Mouse (Mus musculus) spleen, adult 2 months (tissue): ENCODE data around the gene Sfmbt2. TPM values are rescaled to one million over a fixed set of nuclear protein-coding genes. Genes with fewer than 3 reads are reported as not detected.

Experiments used
- DNase-seq, 2 experiments: peaks; one replicate each; pipeline versions ENCODE4 v3.0.0 to v3.0.0-alpha.2; 2012 to 2021; ENCODE audit warnings: low spot score in 2 of 2, low read depth in 1 of 2
- H3K27ac ChIP-seq: fragments of 200-500 bp; 2 replicates; pipeline ENCODE4 v1.5.1; 2012; ENCODE audit warnings: low read length, inconsistent platforms; ENCODE audit not compliant: insufficient read depth
- H3K27me3 ChIP-seq: fragments of 200-500 bp; 2 replicates; pipeline ENCODE4 v1.6.1; 2012; ENCODE audit warnings: mild to moderate bottlenecking, moderate library complexity, low read length, inconsistent platforms; ENCODE audit not compliant: control insufficient read depth, insufficient read depth
- H3K36me3 ChIP-seq: fragments of 200-500 bp; 2 replicates; pipeline ENCODE4 v1.6.1; 2012; ENCODE audit warnings: mild to moderate bottlenecking, low read length, inconsistent platforms; ENCODE audit not compliant: control insufficient read depth, insufficient read depth
- H3K4me1 ChIP-seq: fragments of 200-500 bp; 2 replicates; pipeline ENCODE4 v1.6.1; 2011; ENCODE audit warnings: inconsistent platforms; ENCODE audit not compliant: control insufficient read depth, insufficient read depth, insufficient read length
- H3K4me3 ChIP-seq: fragments of 200-500 bp; 2 replicates; pipeline ENCODE4 v1.5.1; 2011; ENCODE audit warnings: mild to moderate bottlenecking, inconsistent platforms; ENCODE audit not compliant: insufficient read depth, insufficient read length; ENCODE audit errors: extremely low read depth
- CTCF ChIP-seq: fragments of 200-500 bp; IDR thresholded peaks from 2 replicates; pipeline ENCODE4 v1.5.1; 2011; ENCODE audit warnings: mild to moderate bottlenecking, inconsistent platforms; ENCODE audit not compliant: insufficient read depth, insufficient read length, insufficient replicate concordance; ENCODE audit errors: extremely low read depth
- POLR2A ChIP-seq: fragments of 200-500 bp; IDR thresholded peaks from 2 replicates; pipeline ENCODE4 v1.6.1; 2011; ENCODE audit warnings: low read depth, low read length, inconsistent platforms
- WGBS: fragments of 180-500 bp; shearing (Covaris S2); methylation state at CpG from one replicate; pipeline ENCODE4 v1.1.7; 2018; 5-methylcytosine and 5-hydroxymethylcytosine counted together
- polyA plus RNA-seq: library from polyadenylated mRNA; depleted of rRNA; stranded (reverse); fragments of >200 nt; gene quantifications from 2 replicates; pipeline ENCODE4 v1.2.3, GENCODE M21; 2012

Gene Sfmbt2
- polyA plus RNA-seq, 1 experiment: 0.34 TPM

- TF ChIP-seq POLR2A: no peak
- TF ChIP-seq CTCF: no peak
- Histone ChIP-seq H3K36me3 (no peaks in the 10 kb centered on the region), H3K27ac (no peak overlapping the region), H3K4me1 (no peaks in the 10 kb centered on the region), H3K4me3 (no peak overlapping the region), H3K27me3 (no peaks in the 10 kb centered on the region)
- WGBS: 11% methylated on average over 4 of the region's 4 CpGs
- no peak for DNase-seq
These were observed 19.7 kb downstream of the Sfmbt2 start for GRCm38 (mm10) chr2:10389988-10390387.

GRCm38 (mm10) chr2:10390791-10391190, 20.5 kb downstream of the Sfmbt2 start:
- H3K27ac ChIP-seq: no peak overlapping the region
- no peaks in the 10 kb centered on the region for H3K36me3 ChIP-seq
- TF ChIP-seq CTCF (no peak), POLR2A (no peak)
- 82% methylated on average over 7 of the region's 7 CpGs for WGBS
- no peak for DNase-seq
- H3K4me3 ChIP-seq: no peak overlapping the region
- H3K4me1 ChIP-seq: no peaks in the 10 kb centered on the region
- H3K27me3 ChIP-seq: no peaks in the 10 kb centered on the region

DNA sequence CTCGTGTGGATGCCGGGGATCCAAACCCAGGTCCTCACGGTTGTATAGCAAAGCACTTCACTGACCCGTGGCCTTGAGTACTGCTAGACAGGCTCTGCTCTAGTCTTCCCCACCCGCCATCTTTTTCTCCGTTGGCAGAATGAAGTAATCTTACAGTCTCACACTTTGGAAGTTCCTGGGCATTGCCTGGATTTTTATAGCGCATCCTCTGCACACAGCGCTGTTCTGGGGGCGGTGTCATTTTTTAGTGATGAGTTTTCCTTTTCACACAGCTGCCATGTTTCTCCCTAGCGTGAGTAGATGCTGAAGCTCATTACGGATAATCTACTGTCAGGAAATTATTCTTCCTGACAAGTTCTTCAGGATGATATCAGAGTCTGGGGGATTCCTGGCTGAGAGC, 24.8 kb downstream of the Sfmbt2 start:
- Histone ChIP-seq H3K27ac (no peak overlapping the region), H3K4me1 (no peaks in the 10 kb centered on the region), H3K27me3 (no peaks in the 10 kb centered on the region), H3K36me3 (no peaks in the 10 kb centered on the region), H3K4me3 (no peak overlapping the region)
- TF ChIP-seq POLR2A: no peak
- no peak for TF ChIP-seq CTCF
- no peak for DNase-seq
- WGBS: 94% methylated on average over 11 of the region's 11 CpGs

DNA sequence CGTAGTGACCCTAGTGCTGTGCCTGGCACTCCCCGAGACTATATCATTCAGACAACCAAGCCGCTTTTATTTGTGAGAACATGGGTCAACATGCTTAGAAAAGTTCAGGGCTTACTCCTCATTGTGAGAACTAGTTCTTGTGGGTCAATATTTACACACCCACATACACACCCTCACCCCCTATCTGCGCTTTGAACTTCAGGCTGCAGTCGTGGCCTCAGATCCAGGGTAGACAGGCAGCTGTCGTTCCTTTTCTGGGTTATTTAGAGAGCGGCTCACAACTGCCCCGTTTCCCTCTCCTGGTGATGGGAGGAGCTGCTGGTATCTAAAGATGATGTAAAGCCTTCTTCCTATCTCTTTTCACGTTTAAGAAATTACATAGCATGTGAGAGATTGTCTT, 27.5 kb downstream of the Sfmbt2 start:
- Histone ChIP-seq H3K27ac (no peak overlapping the region), H3K4me1 (no peaks in the 10 kb centered on the region), H3K27me3 (no peaks in the 10 kb centered on the region), H3K36me3 (no peaks in the 10 kb centered on the region), H3K4me3 (no peak overlapping the region)
- DNase-seq: no peak
- 77% methylated on average over 9 of the region's 9 CpGs for WGBS
- no peak for TF ChIP-seq POLR2A
- no peak for TF ChIP-seq CTCF

- no peak for TF ChIP-seq POLR2A
- TF ChIP-seq CTCF: no peak
- Histone ChIP-seq H3K4me3 (no peak overlapping the region), H3K27ac (no peak overlapping the region), H3K27me3 (no peaks in the 10 kb centered on the region), H3K36me3 (no peaks in the 10 kb centered on the region), H3K4me1 (no peaks in the 10 kb centered on the region)
- DNase-seq: no peak
- WGBS: 89% methylated on average over 2 of the region's 2 CpGs
These were observed 35.8 kb downstream of the Sfmbt2 start for GRCm38 (mm10) chr2:10406151-10406550.

DNA sequence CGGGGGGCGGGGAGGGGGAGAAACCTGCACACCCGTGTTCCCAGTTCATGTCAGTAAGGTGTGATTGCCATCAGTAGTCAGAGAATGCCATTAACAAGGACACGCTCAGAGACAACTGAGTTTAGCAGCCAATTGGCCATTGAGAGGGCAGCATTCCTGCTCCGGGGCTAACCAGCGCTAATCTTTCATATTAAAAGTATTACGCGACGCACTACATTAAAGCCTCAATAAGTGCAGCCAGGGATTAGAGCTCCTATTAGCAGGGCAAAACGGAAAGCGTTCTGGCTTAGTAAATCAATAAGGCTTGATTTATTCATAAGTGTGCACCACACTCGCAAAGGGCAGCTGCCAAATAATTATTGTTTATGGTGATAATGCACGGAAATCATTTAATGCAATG, 39.1 kb downstream of the Sfmbt2 start:
- Histone ChIP-seq H3K36me3 (no peaks in the 10 kb centered on the region), H3K4me3 (no peak overlapping the region), H3K27me3 (no peaks in the 10 kb centered on the region), H3K27ac (no peak overlapping the region), H3K4me1 (no peaks in the 10 kb centered on the region)
- 94% methylated on average over 13 of the region's 13 CpGs for WGBS
- TF ChIP-seq POLR2A (no peak), CTCF (no peak)
- DNase-seq: no peak

GRCm38 (mm10) chr2:10410069-10410468, 39.8 kb downstream of the Sfmbt2 start:
- H3K4me3 ChIP-seq: no peak overlapping the region
- no peaks in the 10 kb centered on the region for H3K27me3 ChIP-seq
- TF ChIP-seq POLR2A: no peak
- TF ChIP-seq CTCF: no peak
- WGBS: 92% methylated on average over 5 of the region's 5 CpGs
- no peak overlapping the region for H3K27ac ChIP-seq
- DNase-seq: no peak
- no peaks in the 10 kb centered on the region for H3K4me1 ChIP-seq
- H3K36me3 ChIP-seq: no peaks in the 10 kb centered on the region
